10 mouse cellular contexts compared by ENCODE assay signal in the genomic region with DNA sequence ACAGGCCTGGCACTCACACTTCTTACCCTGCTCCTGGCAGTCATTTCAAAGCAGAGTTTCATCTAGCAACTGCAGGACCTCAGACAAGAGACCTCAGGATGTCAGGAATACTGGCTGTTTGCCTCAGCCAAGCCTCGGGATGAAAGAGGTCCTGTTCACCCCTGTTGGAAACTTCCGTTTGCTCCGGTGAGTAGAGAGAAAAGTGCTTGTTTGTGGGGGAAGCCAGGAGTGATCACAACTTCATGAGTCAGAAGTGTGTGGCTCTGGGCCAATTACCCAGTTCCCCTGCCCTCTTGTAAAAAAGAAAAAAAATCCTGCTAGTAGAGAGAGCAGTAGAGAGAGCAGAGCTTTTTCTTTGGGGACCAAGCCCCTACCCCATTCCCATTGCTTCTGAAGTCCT.
DNase-seq lines count a peak whose midpoint lies in the region; ATAC-seq and TF ChIP-seq lines count a peak whose summit lies in the region.
"Had no signal": no experiment of that assay in that cellular context is flagged by ENCODE, and none has a peak within 500 bp of the region (broad histone marks: within the 10 kb centered on the region; RNA-seq: fewer than 3 reads in every experiment).

No protein-coding gene starts in this region.

- H3K9me3 ChIP-seq in midbrain, embryonic 13.5 days = no peaks in the 10 kb centered on the region
- H3K9me3 ChIP-seq in midbrain, embryonic 10.5 days (replicated peaks) = no peaks in the 10 kb centered on the region
- no peaks in the 10 kb centered on the region for H3K9me3 ChIP-seq in midbrain, postnatal 0 days (ENCODE audit: low read length)
- H3K9me3 ChIP-seq in intestine, postnatal 0 days (ENCODE audit: control insufficient read depth) = no peaks in the 10 kb centered on the region

- H3K36me3 ChIP-seq in midbrain, embryonic 13.5 days = no peaks in the 10 kb centered on the region
- H3K36me3 ChIP-seq in midbrain, embryonic 10.5 days = no peaks in the 10 kb centered on the region
- H3K36me3 ChIP-seq in midbrain, postnatal 0 days (ENCODE audit: insufficient read depth, low read length) = no peaks in the 10 kb centered on the region
- H3K36me3 ChIP-seq in intestine, postnatal 0 days (ENCODE audit: control insufficient read depth, insufficient read depth) = no peaks in the 10 kb centered on the region

- no peak overlapping the region for H3K4me2 ChIP-seq in midbrain, embryonic 13.5 days (replicated peaks)
- no peak overlapping the region for H3K4me2 ChIP-seq in midbrain, postnatal 0 days (ENCODE audit: low read depth, low read length, poor library complexity, severe bottlenecking)
- no peak overlapping the region for H3K4me2 ChIP-seq in intestine, postnatal 0 days (replicated peaks; ENCODE audit: low read depth)

- no peaks in the 10 kb centered on the region for H3K27me3 ChIP-seq in midbrain, embryonic 13.5 days
- no peaks in the 10 kb centered on the region for H3K27me3 ChIP-seq in midbrain, embryonic 10.5 days (ENCODE audit: low read depth, poor library complexity, severe bottlenecking)
- no peaks in the 10 kb centered on the region for H3K27me3 ChIP-seq in midbrain, postnatal 0 days (ENCODE audit: insufficient read depth, low read length)
- H3K27me3 ChIP-seq in intestine, postnatal 0 days (replicated peaks; ENCODE audit: control insufficient read depth, insufficient read depth, low read length) = no peaks in the 10 kb centered on the region
- H3K27me3 ChIP-seq: CH12.LX had no signal

- peak; percentile 12 to 27 for DNase-seq in frontal cortex, postnatal 10 days (ENCODE audit: low spot score in 2 of 2)
- no peak for DNase-seq in midbrain, embryonic 10.5 days (ENCODE audit: low spot score)
- DNase-seq in heart, postnatal 4 days = peak; percentile 22
- peak; percentile 71 for DNase-seq in midbrain, postnatal 0 days (ENCODE audit: low spot score)
- DNase-seq in ovary, postnatal 10 days (ENCODE audit: low spot score) = no peak

- no peak for TF ChIP-seq CTCF in midbrain, postnatal 0 days (IDR thresholded peaks at IDR 0.05)
- TF ChIP-seq CTCF in intestine, postnatal 0 days (IDR thresholded peaks at IDR 0.05; ENCODE audit: low read depth) = no peak

- H3K9ac ChIP-seq in midbrain, embryonic 13.5 days (replicated peaks) = no peak overlapping the region
- H3K9ac ChIP-seq in midbrain, postnatal 0 days (replicated peaks; ENCODE audit: low read length, poor library complexity, severe bottlenecking) = no peak overlapping the region
- no peak overlapping the region for H3K9ac ChIP-seq in intestine, postnatal 0 days (ENCODE audit: low read depth, low read length)

- no peak overlapping the region for H3K4me3 ChIP-seq in midbrain, embryonic 13.5 days (replicated peaks)
- no peak overlapping the region for H3K4me3 ChIP-seq in midbrain, embryonic 10.5 days
- no peak overlapping the region for H3K4me3 ChIP-seq in midbrain, postnatal 0 days (ENCODE audit: low read depth, low read length)
- H3K4me3 ChIP-seq in intestine, postnatal 0 days (ENCODE audit: low read depth, low read length) = no peak overlapping the region
- H3K4me3 ChIP-seq: left cerebral cortex, adult 2 months had no signal

- H3K4me1 ChIP-seq in midbrain, embryonic 13.5 days (replicated peaks) = 0 out of 2 replicates have a peak, but pooled peaks cover 3% of the 10 kb centered on the region
- no peaks in the 10 kb centered on the region for H3K4me1 ChIP-seq in midbrain, embryonic 10.5 days
- H3K4me1 ChIP-seq in midbrain, postnatal 0 days (ENCODE audit: insufficient read depth, low read length) = no peaks in the 10 kb centered on the region
- H3K4me1 ChIP-seq in intestine, postnatal 0 days (replicated peaks; ENCODE audit: control insufficient read depth, insufficient read depth, low read length) = no peaks in the 10 kb centered on the region

- no peak overlapping the region for H3K27ac ChIP-seq in midbrain, embryonic 13.5 days
- no peak overlapping the region for H3K27ac ChIP-seq in midbrain, embryonic 10.5 days (replicated peaks)
- no peak overlapping the region for H3K27ac ChIP-seq in midbrain, postnatal 0 days (ENCODE audit: low read depth, low read length)
- no peak overlapping the region for H3K27ac ChIP-seq in intestine, postnatal 0 days (ENCODE audit: low read depth, low read length)
- H3K27ac ChIP-seq: left cerebral cortex, adult 2 months had no signal

- 39% methylated on average over 3 of the region's 3 CpGs for WGBS in midbrain, embryonic 13.5 days
- WGBS in midbrain, embryonic 10.5 days = 54% methylated on average over 3 of the region's 3 CpGs
- 30% methylated on average over 3 of the region's 3 CpGs for WGBS in midbrain, postnatal 0 days
- 46% methylated on average over 3 of the region's 3 CpGs for WGBS in intestine, postnatal 0 days

- no peak for ATAC-seq in frontal cortex, adult (ENCODE audit: low TSS enrichment)
- ATAC-seq in midbrain, embryonic 13.5 days = peak; percentile 48; the same call in 1 of the 2 replicates
- ATAC-seq in midbrain, postnatal 0 days (ENCODE audit: low FRiP score) = 0 out of 2 replicates have a peak, but pooled peaks have one; percentile 44
- ATAC-seq in intestine, postnatal 0 days = no peak

Comparison
In these comparisons a context has a peak if more than half of its experiments do, and no peak if none do; other contexts are left out.
1. DNase-seq: peak in frontal cortex, postnatal 10 days (2 of 2), heart, postnatal 4 days (single experiment) and midbrain, postnatal 0 days (single experiment); none in midbrain, embryonic 10.5 days (single experiment) and ovary, postnatal 10 days (single experiment).
2. ATAC-seq: peak in midbrain, embryonic 13.5 days (single experiment) and midbrain, postnatal 0 days (single experiment); none in frontal cortex, adult (single experiment) and intestine, postnatal 0 days (single experiment).